Mouse (Mus musculus) forebrain, postnatal 0 days (tissue): ENCODE results near the gene Man1b1. TPM values are rescaled to one million over a fixed set of nuclear protein-coding genes. Genes with fewer than 3 reads are reported as not detected.
A peak's percentile ranks its signal among the peaks of the same experiment; 100 is the strongest.

Experiments
- ATAC-seq: fragments of 200-750 bp; cut with Nextera tagmentation; 2 replicates; pipeline ENCODE4 v1.8.0; 2017; ENCODE audit warnings: mild to moderate bottlenecking, moderate library complexity
- DNase-seq: peaks from one replicate; pipeline ENCODE4 v3.0.0-alpha.2; 2015
- H3K27ac ChIP-seq: fragments of 300-500 bp; sonication (generic); 2 replicates; pipeline ENCODE4 v1.5.1; 2014; ENCODE audit warnings: low read depth, mild to moderate bottlenecking, antibody characterized with exemption, low read length, moderate library complexity, mixed read lengths
- H3K27me3 ChIP-seq: fragments of 300-500 bp; sonication (generic); 2 replicates; pipeline ENCODE4 v1.6.1; 2014; ENCODE audit warnings: mild to moderate bottlenecking, low read length, mixed read lengths; ENCODE audit not compliant: insufficient read depth
- H3K36me3 ChIP-seq: fragments of 300-500 bp; sonication (generic); 2 replicates; pipeline ENCODE4 v1.6.1; 2014; ENCODE audit warnings: mild to moderate bottlenecking, moderate library complexity; ENCODE audit not compliant: insufficient read depth
- H3K4me1 ChIP-seq: fragments of 300-500 bp; sonication (generic); 2 replicates; pipeline ENCODE4 v1.6.1; 2014; ENCODE audit warnings: antibody characterized with exemption; ENCODE audit not compliant: insufficient read depth
- H3K4me2 ChIP-seq: fragments of 300-500 bp; sonication (generic); 2 replicates; pipeline ENCODE4 v1.6.1; 2014; ENCODE audit warnings: low read depth, mild to moderate bottlenecking, moderate library complexity
- H3K4me3 ChIP-seq: fragments of 300-500 bp; sonication (generic); 2 replicates; pipeline ENCODE4 v1.5.1; 2014; ENCODE audit warnings: low read depth, low read length, mixed read lengths
- H3K9ac ChIP-seq: fragments of 300-500 bp; sonication (generic); 2 replicates; pipeline ENCODE4 v1.6.1; 2014; ENCODE audit warnings: mild to moderate bottlenecking
- H3K9me3 ChIP-seq: fragments of 300-500 bp; sonication (generic); 2 replicates; pipeline ENCODE4 v1.6.1; 2016; ENCODE audit warnings: low read length
- CTCF ChIP-seq: sonication (generic); IDR thresholded peaks from 2 replicates; pipeline ENCODE4 v1.5.1; 2016; ENCODE audit warnings: antibody characterized with exemption, control low read depth, low read depth
- WGBS: fragments of 180-500 bp; shearing (Covaris S2); extraction: QIAGEN DNeasy Blood & Tissue Kit; methylation state at CpG from one replicate; pipeline ENCODE4 v1.1.7; 2014; 5-methylcytosine and 5-hydroxymethylcytosine counted together
- polyA plus RNA-seq: library from polyadenylated mRNA; unstranded; fragments of >200 nt; fragmentation: Nextera tagmentation; extraction: Ambion mirVana; gene quantifications from 2 replicates; pipeline ENCODE4 v1.2.1, GENCODE M21; 2015
- total RNA-seq: library from RNA; depleted of rRNA; stranded (reverse); fragments of >200 nt; gene quantifications from 2 replicates; pipeline ENCODE4 v1.2.3, GENCODE M21; 2014

Gene Man1b1
- total and polyA plus RNA-seq, 2 experiments from 2014 or later = 43.8 to 66.1 TPM

DNA sequence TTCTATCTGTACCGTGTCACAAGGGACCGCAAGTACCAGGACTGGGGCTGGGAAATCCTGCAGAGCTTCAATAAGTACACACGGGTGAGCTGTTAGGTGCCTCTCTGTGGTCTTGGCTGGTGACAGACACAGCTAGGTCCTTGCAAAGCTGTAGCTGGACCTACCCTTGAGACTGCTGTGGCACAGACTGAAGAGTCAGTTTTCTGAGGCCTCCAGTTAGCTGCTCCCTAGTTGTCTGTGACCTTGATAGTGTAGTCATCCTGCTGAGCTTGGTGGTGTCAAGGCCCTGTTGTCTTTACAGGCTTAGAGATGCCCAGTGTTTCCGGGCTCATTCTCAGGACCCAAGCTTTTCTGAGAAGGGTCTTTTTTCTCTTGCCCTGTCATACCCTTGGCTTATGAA, 17.4 kb downstream of the Man1b1 start:
- H3K4me1 ChIP-seq = no peaks in the 10 kb centered on the region
- DNase-seq = no peak
- no peak overlapping the region for H3K4me2 ChIP-seq
- WGBS = 94% methylated on average over 4 of the region's 4 CpGs
- no peak overlapping the region for H3K27ac ChIP-seq
- H3K36me3 ChIP-seq = peaks cover 85% of the 10 kb centered on the region
- H3K9me3 ChIP-seq = no peaks in the 10 kb centered on the region
- H3K4me3 ChIP-seq = no peak overlapping the region
- H3K27me3 ChIP-seq = no peaks in the 10 kb centered on the region
- H3K9ac ChIP-seq = no peak overlapping the region
- no peak for TF ChIP-seq CTCF
- ATAC-seq = no peak

DNA sequence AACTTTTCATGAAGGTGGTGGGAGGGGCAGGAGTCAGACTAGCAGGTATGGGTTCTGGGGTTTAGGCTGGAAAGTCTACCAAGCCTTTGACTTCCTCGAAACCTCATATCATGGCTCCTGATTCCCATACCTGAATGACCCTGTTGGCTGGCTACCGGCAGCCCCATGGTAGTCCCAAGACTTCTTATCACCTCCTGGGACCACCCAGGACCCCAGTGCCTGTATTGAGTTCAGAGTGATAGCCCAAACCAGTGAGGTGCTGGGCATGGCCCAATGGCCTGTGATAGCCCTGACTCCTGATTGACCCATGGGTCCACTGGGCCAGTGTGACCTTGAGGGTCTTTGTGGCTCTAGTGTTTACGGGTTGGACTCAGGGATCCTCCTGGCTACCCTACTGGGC, 18.6 kb downstream of the Man1b1 start:
- 96% methylated on average over 3 of the region's 3 CpGs for WGBS
- DNase-seq (no peak), ATAC-seq (no peak)
- Histone ChIP-seq H3K4me3 (no peak overlapping the region), H3K9me3 (no peaks in the 10 kb centered on the region), H3K27ac (no peak overlapping the region), H3K4me2 (no peak overlapping the region), H3K27me3 (no peaks in the 10 kb centered on the region), H3K4me1 (0 out of 2 replicates have a peak, but pooled peaks cover 3% of the 10 kb centered on the region), H3K9ac (no peak overlapping the region), H3K36me3 (peaks cover 73% of the 10 kb centered on the region)
- no peak for TF ChIP-seq CTCF

DNA sequence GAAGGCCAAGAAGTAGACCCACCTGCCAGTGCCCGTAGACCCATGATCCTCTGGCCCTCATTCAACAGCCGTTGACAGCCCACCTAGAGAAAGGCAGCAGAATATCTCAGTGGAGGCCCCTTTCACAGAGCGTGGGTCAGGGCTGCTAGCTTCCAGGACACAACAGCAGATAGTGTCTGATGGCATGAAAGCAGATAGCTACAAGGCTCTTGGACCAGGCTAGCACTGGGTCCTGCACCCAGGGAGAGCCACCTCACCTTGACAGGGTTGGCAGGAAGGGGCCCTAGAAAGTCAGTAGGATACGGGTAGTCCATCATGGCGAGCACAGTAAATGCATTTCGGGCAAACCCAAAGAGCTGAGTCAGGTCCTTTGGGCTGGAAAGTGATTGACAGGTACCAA, 22.1 kb downstream of the Man1b1 start:
- Histone ChIP-seq H3K4me1 (peaks cover 11% of the 10 kb centered on the region; the same call in 1 of the 2 replicates), H3K27me3 (no peaks in the 10 kb centered on the region), H3K9ac (no peak overlapping the region), H3K27ac (no peak overlapping the region), H3K36me3 (peaks cover 43% of the 10 kb centered on the region), H3K9me3 (no peaks in the 10 kb centered on the region), H3K4me3 (no peak overlapping the region), H3K4me2 (no peak overlapping the region)
- WGBS = 92% methylated on average over 6 of the region's 6 CpGs
- TF ChIP-seq CTCF = no peak
- DNase-seq (no peak), ATAC-seq (no peak)

DNA sequence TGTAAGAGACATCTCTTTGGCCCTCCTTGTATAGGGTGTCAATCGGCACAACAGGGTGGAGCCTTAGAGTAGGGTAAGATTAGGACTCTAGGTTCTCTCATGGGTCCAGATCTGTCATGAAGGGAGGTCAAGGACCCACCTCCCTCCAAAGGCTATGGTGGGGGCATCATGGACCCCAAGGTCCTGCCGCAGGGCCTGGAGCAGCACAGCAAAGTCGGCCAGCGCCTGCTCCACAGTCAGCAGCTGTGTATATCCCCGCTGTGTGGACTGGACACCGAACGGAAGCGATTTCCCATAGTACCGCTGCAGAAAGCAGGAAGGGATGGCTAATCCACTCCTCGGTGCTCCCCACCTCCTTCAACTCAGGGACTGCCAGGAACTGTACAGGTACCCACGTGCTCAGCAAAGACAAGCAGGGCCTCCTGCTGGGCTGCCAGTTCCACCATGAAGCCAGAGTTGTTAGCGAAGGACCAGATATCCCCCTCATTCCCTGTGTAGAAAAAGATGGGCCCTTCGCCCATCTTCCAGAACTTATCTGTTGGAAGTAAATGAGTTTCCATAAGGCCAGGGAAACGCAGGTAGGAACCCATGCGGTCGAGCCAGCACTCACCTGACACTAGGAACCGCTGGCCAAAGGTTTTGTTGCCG, 23.4 kb downstream of the Man1b1 start:
- DNase-seq (no peak), ATAC-seq (no peak)
- H3K4me2 ChIP-seq = peak overlapping the region; percentile 86
- no peaks in the 10 kb centered on the region for H3K9me3 ChIP-seq
- H3K9ac ChIP-seq = peak overlapping the region; percentile 64; the same call in 1 of the 2 replicates
- TF ChIP-seq CTCF = no peak
- peaks cover 11% of the 10 kb centered on the region; the same call in 1 of the 2 replicates for H3K4me1 ChIP-seq
- WGBS = 42% methylated on average over 18 of the region's 18 CpGs
- H3K4me3 ChIP-seq = peak overlapping the region; percentile 52
- H3K36me3 ChIP-seq = peaks cover 30% of the 10 kb centered on the region
- H3K27ac ChIP-seq = no peak overlapping the region
- H3K27me3 ChIP-seq = no peaks in the 10 kb centered on the region

DNA sequence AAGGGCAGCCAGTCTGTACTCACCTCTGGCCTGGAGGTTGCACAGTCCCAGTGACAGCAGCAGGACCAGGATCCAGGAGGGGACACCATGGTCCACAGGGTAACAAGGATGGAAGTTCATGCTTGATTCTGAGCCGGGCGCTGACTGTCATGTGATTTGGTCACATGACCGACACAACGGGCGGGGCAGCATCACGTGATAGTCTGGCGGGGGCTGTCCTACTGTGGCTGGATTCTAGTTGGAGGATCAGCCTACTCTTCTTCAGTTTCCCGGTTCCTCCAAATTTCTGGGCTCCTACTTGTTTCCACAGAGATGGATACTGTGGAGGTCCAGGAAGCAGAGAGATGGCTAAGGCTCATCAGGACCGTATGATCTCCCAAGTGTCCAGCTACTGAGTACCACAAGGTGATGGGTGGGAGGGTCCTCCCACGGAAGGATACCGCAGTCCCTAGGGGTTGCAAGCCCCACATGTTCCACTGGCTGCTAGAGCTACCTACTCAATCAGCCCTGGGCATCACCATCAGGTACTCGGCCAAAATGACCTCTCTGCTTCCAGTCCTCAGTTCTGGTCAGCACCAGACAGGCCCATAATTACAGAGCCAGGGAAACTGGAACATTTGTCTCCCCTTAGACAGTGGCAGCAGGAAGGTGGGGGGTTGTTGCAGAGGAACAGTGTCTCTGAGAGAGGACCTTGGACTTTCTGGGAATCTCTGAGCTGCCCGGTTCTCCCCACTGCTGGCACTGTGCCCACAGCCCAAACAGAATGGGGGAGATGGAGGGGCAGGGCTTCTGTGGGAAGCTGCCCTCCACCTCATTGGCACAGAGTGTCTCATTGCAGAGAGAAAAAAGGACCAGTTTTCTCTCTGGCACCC, 24.3 kb downstream of the Man1b1 start, which contains the start of gene Dpp7:
Gene Dpp7 (minus strand): TSS at position 152 of the 872 bp plus-strand sequence.
- Histone ChIP-seq H3K4me1 (peaks cover 11% of the 10 kb centered on the region; the same call in 1 of the 2 replicates), H3K36me3 (peaks cover 22% of the 10 kb centered on the region), H3K27ac (no peak within 1 kb of the TSS), H3K9ac (peak within 1 kb of the TSS; percentile 64), H3K9me3 (no peaks in the 10 kb centered on the region), H3K4me3 (peak within 1 kb of the TSS; percentile 52), H3K27me3 (no peaks in the 10 kb centered on the region), H3K4me2 (peak within 1 kb of the TSS; percentile 86)
- DNase-seq (peak; percentile 89), ATAC-seq (peak; percentile 89)
- TF ChIP-seq CTCF = no peak
- WGBS = 5% methylated on average over 13 of the region's 13 CpGs

DNA sequence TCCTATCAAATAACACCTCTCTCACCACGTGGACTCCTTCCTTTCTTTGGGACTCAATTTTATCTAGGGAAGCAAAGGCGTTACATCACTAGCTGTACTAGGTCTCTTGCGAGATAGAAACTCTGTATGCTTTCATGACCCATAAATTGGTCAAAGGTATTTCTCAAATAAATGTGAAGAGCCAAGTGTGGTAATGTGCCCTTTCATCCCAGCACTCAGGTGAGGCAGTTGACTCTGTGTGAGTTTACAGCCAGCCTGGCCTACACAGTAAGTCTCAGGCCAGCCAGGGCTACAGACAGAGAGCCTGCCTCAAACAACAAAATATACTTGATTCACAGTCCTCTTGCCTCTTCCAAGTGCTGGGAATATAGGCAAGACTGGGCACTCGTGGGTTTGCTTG, 27.7 kb downstream of the Man1b1 start:
- Histone ChIP-seq H3K4me2 (no peak overlapping the region), H3K4me1 (peaks cover 11% of the 10 kb centered on the region; the same call in 1 of the 2 replicates), H3K9me3 (no peaks in the 10 kb centered on the region), H3K27ac (no peak overlapping the region), H3K4me3 (no peak overlapping the region), H3K36me3 (no peaks in the 10 kb centered on the region), H3K27me3 (peaks cover 6% of the 10 kb centered on the region; the same call in 1 of the 2 replicates), H3K9ac (no peak overlapping the region)
- DNase-seq = no peak
- ATAC-seq = no peak
- no peak for TF ChIP-seq CTCF
- 75% methylated on average over 4 of the region's 4 CpGs for WGBS
